Mouse (Mus musculus): ENCODE measurements at regions not wholly inside any gene's neighbourhood (a gene's known extent, or its start where the extent isn't known, plus 50 kb on each side); places are given as distances from the start of the nearest gene placed in this dataset.

DNA sequence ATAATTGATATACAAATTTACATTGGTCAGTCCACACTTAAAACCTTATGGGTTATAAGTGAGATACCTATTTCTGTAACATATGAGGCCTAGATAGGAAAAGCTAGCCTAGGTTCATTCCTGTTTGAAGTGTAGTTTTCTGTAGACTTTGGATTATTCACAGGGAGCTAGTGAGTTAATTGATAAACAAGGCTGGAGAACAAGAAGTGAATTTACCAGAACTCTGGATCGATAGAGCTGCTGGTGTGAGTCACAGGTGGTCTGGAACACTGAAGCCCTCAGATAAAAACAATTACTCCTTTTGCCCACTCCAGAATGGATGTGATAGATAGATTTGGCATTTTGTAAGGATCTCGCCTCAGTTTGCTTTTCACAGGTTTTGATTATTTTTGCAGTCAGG lies 62.0 kb upstream of the Rtl1 start:
- WGBS = 81% methylated on average over 2 of the region's 2 CpGs
- peaks cover 28% of the 10 kb centered on the region for H3K36me3 ChIP-seq

DNA sequence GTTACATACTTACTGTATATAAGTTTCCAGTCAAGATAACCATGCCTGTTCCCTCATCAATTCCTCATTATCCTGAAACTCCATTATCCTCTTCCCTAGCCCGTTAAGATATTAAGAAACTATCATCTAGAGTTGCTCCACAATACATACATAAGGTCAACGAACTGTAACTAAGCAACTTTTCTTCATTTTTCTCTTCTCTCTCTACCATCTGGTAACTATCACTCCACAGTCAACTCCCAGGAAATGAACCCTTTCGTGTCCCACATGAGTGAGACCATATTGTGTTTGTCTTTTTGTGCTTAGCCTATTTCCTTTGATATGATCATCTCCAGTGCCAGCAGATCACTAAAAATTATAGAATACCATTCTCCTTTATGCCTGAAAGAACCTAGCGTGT lies 74.6 kb upstream of the Rtl1 start:
- H3K36me3 ChIP-seq = peaks cover 14% of the 10 kb centered on the region
- H3K9ac ChIP-seq = no peak overlapping the region
- 89% methylated on average over 4 of the region's 4 CpGs for WGBS
- H3K4me3 ChIP-seq = no peak overlapping the region
- no peak overlapping the region for H3K27ac ChIP-seq
- no peaks in the 10 kb centered on the region for H3K27me3 ChIP-seq
- no peak overlapping the region for H3K4me2 ChIP-seq
- H3K4me1 ChIP-seq (replicated peaks) = no peaks in the 10 kb centered on the region
- ATAC-seq (ENCODE audit: low FRiP score) = no peak
- no peaks in the 10 kb centered on the region for H3K9me3 ChIP-seq

More for the DNA sequence above, 62.0 kb upstream of the Rtl1 start:
- no peak for ATAC-seq (ENCODE audit: low FRiP score)
- Histone ChIP-seq H3K27ac (no peak overlapping the region), H3K9me3 (no peaks in the 10 kb centered on the region), H3K9ac (no peak overlapping the region), H3K27me3 (no peaks in the 10 kb centered on the region), H3K4me2 (no peak overlapping the region), H3K4me1 (replicated peaks) (no peaks in the 10 kb centered on the region), H3K4me3 (no peak overlapping the region)

DNA sequence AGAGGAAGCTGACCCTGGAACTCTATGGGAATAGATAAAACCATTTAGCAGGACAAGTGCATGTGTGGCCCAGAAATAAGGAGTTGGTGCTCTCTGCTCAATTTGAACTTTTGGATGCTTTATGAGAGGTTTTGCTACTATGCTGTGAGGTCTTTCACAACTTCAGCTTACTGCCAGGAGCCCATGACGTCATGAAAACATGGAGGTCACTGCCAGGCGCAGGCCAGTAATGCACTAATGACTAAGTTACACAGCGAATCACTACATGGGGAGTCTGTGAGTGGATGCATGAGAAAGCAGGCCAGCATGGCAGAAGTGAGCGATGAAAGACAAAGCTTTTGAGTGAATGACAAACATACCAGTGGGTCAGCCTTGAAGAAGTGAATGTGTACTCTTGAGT lies 93.9 kb upstream of the Rtl1 start:
- H3K4me1 ChIP-seq (replicated peaks) = 0 out of 2 replicates have a peak, but pooled peaks cover 3% of the 10 kb centered on the region
- H3K36me3 ChIP-seq = peaks cover 77% of the 10 kb centered on the region
- H3K27ac ChIP-seq = no peak overlapping the region
- no peaks in the 10 kb centered on the region for H3K27me3 ChIP-seq
- H3K4me2 ChIP-seq = no peak overlapping the region
- no peak overlapping the region for H3K4me3 ChIP-seq
- no peaks in the 10 kb centered on the region for H3K9me3 ChIP-seq
- 92% methylated on average over 4 of the region's 4 CpGs for WGBS
- ATAC-seq (ENCODE audit: low FRiP score) = no peak
- no peak overlapping the region for H3K9ac ChIP-seq

GRCm38 (mm10) chr12:109694801-109695430 lies 94.8 kb upstream of the Rtl1 start:
- no peak overlapping the region for H3K9ac ChIP-seq
- ATAC-seq (ENCODE audit: low FRiP score) = no peak

DNA sequence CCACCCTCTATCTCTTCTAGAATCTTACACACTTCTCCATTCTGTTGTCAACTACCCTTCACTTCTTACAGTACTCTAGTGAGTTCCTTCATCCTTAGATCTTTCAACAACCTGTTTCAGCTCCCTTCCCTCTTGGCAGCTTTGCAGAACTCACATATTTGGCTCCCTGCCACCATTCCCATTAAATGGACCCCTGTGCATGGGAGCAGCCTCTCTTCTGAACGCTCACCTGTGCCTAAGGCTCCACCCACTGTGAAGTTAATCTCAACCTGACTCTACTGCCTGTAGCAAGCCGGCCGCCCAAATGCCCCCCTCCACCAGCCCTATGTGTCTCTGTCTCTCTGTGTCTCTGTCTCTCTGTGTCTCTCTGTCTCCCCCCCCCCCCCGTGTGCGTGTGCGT lies 106.7 kb upstream of the Rtl1 start:
- Histone ChIP-seq H3K4me2 (no peak overlapping the region), H3K4me1 (replicated peaks) (no peaks in the 10 kb centered on the region), H3K36me3 (peaks cover 23% of the 10 kb centered on the region), H3K9me3 (no peaks in the 10 kb centered on the region), H3K4me3 (no peak overlapping the region), H3K9ac (no peak overlapping the region), H3K27me3 (no peaks in the 10 kb centered on the region), H3K27ac (no peak overlapping the region)
- 86% methylated on average over 3 of the region's 6 CpGs for WGBS
- ATAC-seq (ENCODE audit: low FRiP score) = no peak

More at GRCm38 (mm10) chr12:109694801-109695430, 94.8 kb upstream of the Rtl1 start:
- Histone ChIP-seq H3K27ac (no peak overlapping the region), H3K27me3 (no peaks in the 10 kb centered on the region), H3K36me3 (peaks cover 78% of the 10 kb centered on the region), H3K4me3 (no peak overlapping the region), H3K4me1 (replicated peaks) (0 out of 2 replicates have a peak, but pooled peaks cover 3% of the 10 kb centered on the region), H3K9me3 (no peaks in the 10 kb centered on the region), H3K4me2 (no peak overlapping the region)
- 90% methylated on average over 5 of the region's 5 CpGs for WGBS

- Histone ChIP-seq H3K27ac (no peak overlapping the region), H3K27me3 (no peaks in the 10 kb centered on the region), H3K36me3 (peaks cover 43% of the 10 kb centered on the region), H3K4me3 (no peak overlapping the region), H3K4me1 (replicated peaks) (no peaks in the 10 kb centered on the region), H3K4me2 (no peak overlapping the region), H3K9ac (no peak overlapping the region), H3K9me3 (no peaks in the 10 kb centered on the region)
- 90% methylated on average over 5 of the region's 5 CpGs for WGBS
- no peak for ATAC-seq (ENCODE audit: low FRiP score)
These were observed 109.5 kb upstream of the Rtl1 start for GRCm38 (mm10) chr12:109709661-109710060.

DNA sequence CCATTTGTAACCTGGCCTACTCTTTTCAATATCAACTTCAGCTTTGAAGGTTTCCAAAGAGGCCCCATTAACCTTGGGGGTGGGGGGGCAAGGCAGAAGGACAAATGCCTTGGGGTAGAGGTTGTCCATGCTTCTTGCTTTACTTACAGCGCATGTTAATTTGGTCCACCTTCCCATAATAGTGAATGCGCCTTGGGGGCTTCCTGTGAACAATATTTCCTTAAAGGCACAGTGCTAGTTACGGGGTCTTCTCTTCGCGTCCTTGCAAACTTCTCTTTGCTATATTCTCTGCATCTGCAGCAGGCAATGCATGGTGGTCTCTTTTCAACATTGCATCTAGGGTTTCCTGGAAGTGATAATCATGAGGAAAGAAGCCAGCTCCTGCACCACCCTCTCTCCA lies 111.3 kb upstream of the Rtl1 start:
- Histone ChIP-seq H3K27ac (no peak overlapping the region), H3K27me3 (no peaks in the 10 kb centered on the region), H3K36me3 (peaks cover 61% of the 10 kb centered on the region), H3K9me3 (no peaks in the 10 kb centered on the region), H3K9ac (no peak overlapping the region), H3K4me1 (replicated peaks) (no peaks in the 10 kb centered on the region), H3K4me3 (no peak overlapping the region), H3K4me2 (no peak overlapping the region)
- 97% methylated on average over 5 of the region's 5 CpGs for WGBS
- ATAC-seq (ENCODE audit: low FRiP score) = no peak

GRCm38 (mm10) chr12:109711946-109712345 lies 111.8 kb upstream of the Rtl1 start:
- Histone ChIP-seq H3K27me3 (no peaks in the 10 kb centered on the region), H3K27ac (no peak overlapping the region), H3K4me1 (replicated peaks) (no peaks in the 10 kb centered on the region), H3K9me3 (no peaks in the 10 kb centered on the region), H3K36me3 (peaks cover 65% of the 10 kb centered on the region), H3K4me2 (no peak overlapping the region), H3K4me3 (no peak overlapping the region), H3K9ac (no peak overlapping the region)
- WGBS = 86% methylated on average over 7 of the region's 7 CpGs
- no peak for ATAC-seq (ENCODE audit: low FRiP score)

DNA sequence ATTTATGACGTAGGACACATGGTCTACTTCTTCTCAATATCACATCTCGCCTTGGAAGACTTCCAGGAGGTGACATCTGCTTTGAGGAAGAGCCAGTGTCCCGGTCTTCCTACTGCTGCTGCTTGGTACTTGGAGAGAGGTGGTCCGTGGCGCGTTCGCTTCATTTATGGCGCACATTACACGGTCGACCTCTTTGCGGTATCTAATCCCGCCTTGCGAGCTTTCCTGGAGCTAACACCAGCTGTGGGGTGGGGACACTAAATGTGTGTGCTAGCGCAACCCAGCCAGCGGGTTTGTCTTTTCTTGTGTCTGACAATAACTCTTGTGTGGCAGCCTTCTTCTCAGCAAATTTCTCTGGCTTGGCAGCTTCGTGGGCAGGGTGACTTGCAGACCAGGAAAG lies 112.3 kb upstream of the Rtl1 start:
- Histone ChIP-seq H3K27me3 (no peaks in the 10 kb centered on the region), H3K4me3 (no peak overlapping the region), H3K27ac (no peak overlapping the region), H3K4me1 (replicated peaks) (no peaks in the 10 kb centered on the region), H3K36me3 (peaks cover 69% of the 10 kb centered on the region), H3K4me2 (no peak overlapping the region), H3K9ac (no peak overlapping the region), H3K9me3 (no peaks in the 10 kb centered on the region)
- ATAC-seq (ENCODE audit: low FRiP score) = no peak
- WGBS = 91% methylated on average over 16 of the region's 16 CpGs

DNA sequence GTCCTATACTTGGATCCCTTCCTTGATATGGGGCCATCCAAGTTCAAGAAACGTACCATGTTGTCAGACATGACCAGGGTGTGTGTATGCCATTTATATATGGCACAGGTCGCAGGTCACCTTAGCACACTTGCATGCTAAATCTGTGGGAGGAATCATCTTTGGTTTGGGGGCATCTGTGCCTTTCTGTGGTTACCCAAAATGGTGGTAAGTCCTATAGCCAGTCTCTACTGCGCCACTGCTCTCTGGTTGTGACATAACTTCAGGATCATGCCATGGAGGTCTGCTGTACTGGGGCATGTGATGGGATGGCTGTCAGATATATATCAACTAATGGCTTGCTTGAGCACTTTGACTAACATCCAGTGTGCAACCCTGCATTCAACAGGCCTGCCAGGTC lies 112.9 kb upstream of the Rtl1 start:
- H3K27ac ChIP-seq = no peak overlapping the region
- H3K9me3 ChIP-seq = no peaks in the 10 kb centered on the region
- no peak for ATAC-seq (ENCODE audit: low FRiP score)
- no peak overlapping the region for H3K9ac ChIP-seq
- H3K4me3 ChIP-seq = no peak overlapping the region
- no peaks in the 10 kb centered on the region for H3K27me3 ChIP-seq
- no peak overlapping the region for H3K4me2 ChIP-seq
- no peaks in the 10 kb centered on the region for H3K4me1 ChIP-seq (replicated peaks)
- 95% methylated on average over 3 of the region's 3 CpGs for WGBS
- H3K36me3 ChIP-seq = peaks cover 76% of the 10 kb centered on the region

- Histone ChIP-seq H3K27ac (no peak overlapping the region), H3K9ac (no peak overlapping the region), H3K9me3 (no peaks in the 10 kb centered on the region), H3K36me3 (peaks cover 81% of the 10 kb centered on the region), H3K4me1 (replicated peaks) (no peaks in the 10 kb centered on the region), H3K4me3 (no peak overlapping the region), H3K4me2 (no peak overlapping the region), H3K27me3 (no peaks in the 10 kb centered on the region)
- WGBS = 92% methylated on average over 5 of the region's 5 CpGs
- ATAC-seq (ENCODE audit: low FRiP score) = no peak
These were observed 113.9 kb upstream of the Rtl1 start for GRCm38 (mm10) chr12:109714061-109714460.

DNA sequence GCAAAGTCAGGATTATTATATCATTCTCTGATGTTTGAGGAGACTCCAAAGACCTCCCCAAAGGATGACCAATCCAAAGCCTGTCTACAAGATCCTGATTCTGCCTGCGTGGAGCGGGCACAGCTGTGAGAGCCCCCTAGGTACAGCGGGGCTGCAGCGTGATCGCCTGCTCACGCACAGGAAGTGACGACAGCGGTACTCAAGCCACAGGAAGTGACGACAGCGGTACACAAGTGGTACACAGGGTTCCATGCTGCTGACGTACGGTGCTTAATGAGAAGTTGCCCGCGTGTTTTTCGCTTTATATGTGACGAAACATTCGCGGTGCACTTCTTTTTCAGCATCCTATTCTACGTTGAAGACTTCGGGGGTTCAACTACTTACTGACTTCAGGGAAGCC lies 116.9 kb upstream of the Rtl1 start:
- no peak overlapping the region for H3K9ac ChIP-seq
- H3K27ac ChIP-seq = no peak overlapping the region
- no peak for ATAC-seq (ENCODE audit: low FRiP score)
- H3K4me2 ChIP-seq = no peak overlapping the region
- 97% methylated on average over 20 of the region's 20 CpGs for WGBS
- 0 out of 2 replicates have a peak, but pooled peaks cover 3% of the 10 kb centered on the region for H3K4me1 ChIP-seq (replicated peaks)
- peaks cover 86% of the 10 kb centered on the region for H3K36me3 ChIP-seq
- H3K4me3 ChIP-seq = no peak overlapping the region
- H3K9me3 ChIP-seq = no peaks in the 10 kb centered on the region
- H3K27me3 ChIP-seq = no peaks in the 10 kb centered on the region

- 95% methylated on average over 9 of the region's 9 CpGs for WGBS
These were observed 117.9 kb upstream of the Rtl1 start for GRCm38 (mm10) chr12:109718036-109718435.

More at GRCm38 (mm10) chr12:109718036-109718435, 117.9 kb upstream of the Rtl1 start:
- peaks cover 87% of the 10 kb centered on the region for H3K36me3 ChIP-seq
- no peak for ATAC-seq (ENCODE audit: low FRiP score)
- H3K4me3 ChIP-seq = no peak overlapping the region
- H3K27ac ChIP-seq = no peak overlapping the region
- H3K4me2 ChIP-seq = no peak overlapping the region
- H3K9ac ChIP-seq = no peak overlapping the region
- no peaks in the 10 kb centered on the region for H3K27me3 ChIP-seq
- H3K9me3 ChIP-seq = no peaks in the 10 kb centered on the region
- 0 out of 2 replicates have a peak, but pooled peaks cover 3% of the 10 kb centered on the region for H3K4me1 ChIP-seq (replicated peaks)
